Mouse (Mus musculus) limb, embryonic 12.5 days (tissue): ENCODE results near the gene Sult1d1. TPM values are rescaled to one million over a fixed set of nuclear protein-coding genes. Genes with fewer than 3 reads are reported as not detected.
"Not testable (repeated sequence)": the region's sequence is repeated elsewhere in the genome, so short reads cannot be mapped to it uniquely, and the experiment has no call there.

ENCODE experiments used
- ATAC-seq: fragments of 200-750 bp; cut with Nextera tagmentation; 2 replicates; pipeline ENCODE4 v1.8.0; 2017; ENCODE audit warnings: low read depth, moderate TSS enrichment; ENCODE audit not compliant: insufficient number of reproducible peaks, insufficient read depth, low FRiP score, low TSS enrichment
- H3K27ac ChIP-seq: fragments of 300-500 bp; sonication (generic); 2 replicates; pipeline ENCODE4 v1.5.1; 2016; ENCODE audit warnings: mild to moderate bottlenecking, moderate library complexity
- H3K27me3 ChIP-seq: fragments of 300-500 bp; sonication (generic); 2 replicates; pipeline ENCODE4 v1.6.1; 2016; ENCODE audit warnings: mild to moderate bottlenecking, moderate library complexity
- H3K36me3 ChIP-seq: fragments of 300-500 bp; sonication (generic); 2 replicates; pipeline ENCODE4 v1.6.1; 2016; ENCODE audit warnings: mild to moderate bottlenecking, moderate library complexity
- H3K4me1 ChIP-seq: fragments of 300-500 bp; sonication (generic); replicated peaks from 2 replicates; pipeline ENCODE4 v1.6.1; 2016
- H3K4me2 ChIP-seq: fragments of 300-500 bp; sonication (generic); 2 replicates; pipeline ENCODE4 v1.6.1; 2016; ENCODE audit warnings: mild to moderate bottlenecking, moderate library complexity
- H3K4me3 ChIP-seq: fragments of 300-500 bp; sonication (generic); replicated peaks from 2 replicates; pipeline ENCODE4 v1.5.1; 2016; ENCODE audit warnings: mild to moderate bottlenecking
- H3K9ac ChIP-seq: fragments of 300-500 bp; sonication (generic); replicated peaks from 2 replicates; pipeline ENCODE4 v1.6.1; 2016; ENCODE audit warnings: mild to moderate bottlenecking, moderate library complexity
- H3K9me3 ChIP-seq: fragments of 300-500 bp; sonication (generic); 2 replicates; pipeline ENCODE4 v1.6.1; 2016; ENCODE audit warnings: mild to moderate bottlenecking, moderate library complexity
- WGBS: fragments of 180-500 bp; shearing (Covaris S2); methylation state at CpG from one replicate; pipeline ENCODE4 v1.1.7; 2016; 5-methylcytosine and 5-hydroxymethylcytosine counted together
- microRNA-seq: library from miRNA; unstranded; fragments of <30 nt; microRNA quantifications from one replicate; pipeline ENCODE4, GENCODE M21; 2017
- polyA plus RNA-seq: library from polyadenylated mRNA; unstranded; fragments of >200 nt; fragmentation: Nextera tagmentation; extraction: Ambion mirVana; gene quantifications from 2 replicates; pipeline ENCODE4 v1.2.1, GENCODE M21; 2016

The Sult1d1 gene
- polyA plus RNA-seq, 1 experiment from 2014 or later = not detected

DNA sequence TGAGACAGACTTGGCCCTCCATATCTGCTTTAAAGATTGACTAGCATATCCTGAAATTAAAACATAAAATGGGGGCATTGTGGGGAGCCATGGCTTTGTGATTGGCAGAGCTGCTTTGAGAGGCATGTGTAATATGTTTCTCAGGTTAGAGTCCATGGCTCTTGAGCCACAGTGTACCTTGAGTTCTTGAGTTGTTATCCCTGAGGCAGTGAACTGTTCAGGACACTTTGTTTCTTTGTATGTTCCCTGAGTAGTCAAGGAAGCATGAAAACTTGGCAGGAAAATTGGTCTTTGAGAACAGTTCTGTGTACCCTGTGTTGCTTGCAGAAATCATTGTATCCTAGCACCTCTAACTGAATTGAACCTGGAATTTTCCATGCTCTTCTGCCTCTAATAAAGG is 5.9 kb downstream of the Sult1d1 start:
- Histone ChIP-seq H3K27ac (no peak overlapping the region), H3K4me2 (no peak overlapping the region)
- ATAC-seq = no peak

DNA sequence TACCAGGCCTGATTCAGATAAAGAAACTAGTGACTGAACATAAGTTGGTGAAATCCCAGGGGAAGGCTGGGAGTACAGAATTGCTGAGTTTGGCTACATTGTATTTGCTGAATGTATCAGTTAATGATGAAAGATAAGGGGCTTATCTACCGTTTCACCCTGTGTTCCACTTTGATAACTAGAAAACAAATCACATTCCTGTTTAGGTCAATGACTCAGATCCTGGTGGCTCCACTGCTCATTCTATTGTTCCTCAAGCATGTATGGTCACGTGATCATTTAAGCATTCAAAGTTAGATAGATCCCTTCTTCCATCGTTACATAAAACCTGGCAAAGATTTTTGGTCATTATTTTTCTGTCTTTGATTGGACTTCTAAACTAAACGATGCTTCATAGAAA is 6.3 kb downstream of the Sult1d1 start:
- Histone ChIP-seq H3K9me3 (no peaks in the 10 kb centered on the region), H3K4me3 (no peak overlapping the region), H3K9ac (no peak overlapping the region), H3K27ac (no peak overlapping the region), H3K27me3 (no peaks in the 10 kb centered on the region), H3K4me2 (no peak overlapping the region), H3K36me3 (no peaks in the 10 kb centered on the region), H3K4me1 (no peaks in the 10 kb centered on the region)
- WGBS = 85% methylated on average over 4 of the region's 4 CpGs
- ATAC-seq = no peak

More for the DNA sequence above, 5.9 kb downstream of the Sult1d1 start:
- Histone ChIP-seq H3K4me3 (no peak overlapping the region), H3K9me3 (no peaks in the 10 kb centered on the region), H3K36me3 (no peaks in the 10 kb centered on the region), H3K9ac (no peak overlapping the region), H3K4me1 (no peaks in the 10 kb centered on the region), H3K27me3 (no peaks in the 10 kb centered on the region)

GRCm38 (mm10) chr5:87560145-87560544 is 8.7 kb downstream of the Sult1d1 start:
- no peak for ATAC-seq
- no peaks in the 10 kb centered on the region for H3K27me3 ChIP-seq
- no peaks in the 10 kb centered on the region for H3K36me3 ChIP-seq
- no peak overlapping the region for H3K4me3 ChIP-seq
- 78% methylated on average over 5 of the region's 5 CpGs for WGBS
- no peaks in the 10 kb centered on the region for H3K9me3 ChIP-seq
- no peaks in the 10 kb centered on the region for H3K4me1 ChIP-seq
- H3K9ac ChIP-seq = no peak overlapping the region
- H3K27ac ChIP-seq = no peak overlapping the region
- no peak overlapping the region for H3K4me2 ChIP-seq

DNA sequence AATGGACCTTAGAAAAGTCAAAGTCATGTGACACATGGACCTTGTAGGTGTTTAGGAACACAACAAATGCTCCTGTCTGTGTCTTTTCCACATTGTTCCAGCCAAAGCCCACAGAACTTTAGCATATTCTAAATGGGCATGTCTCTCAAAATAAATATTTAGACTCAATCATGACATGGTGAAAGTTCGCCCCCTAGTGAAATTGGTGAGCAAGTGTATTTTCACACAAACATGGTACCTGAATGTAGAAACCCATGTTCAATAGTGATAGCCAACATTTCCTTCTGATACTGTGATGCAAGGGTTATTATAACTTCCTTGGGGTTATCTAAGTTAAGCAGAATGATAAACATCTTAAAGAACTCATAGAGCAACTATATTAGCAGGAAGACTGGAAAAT is 17.9 kb downstream of the Sult1d1 start:
- H3K27ac ChIP-seq = no peak overlapping the region
- no peak overlapping the region for H3K9ac ChIP-seq
- no peak overlapping the region for H3K4me2 ChIP-seq
- H3K36me3 ChIP-seq = no peaks in the 10 kb centered on the region
- 30% methylated on average over 1 of the region's 1 CpGs for WGBS
- H3K4me1 ChIP-seq = no peaks in the 10 kb centered on the region
- no peak overlapping the region for H3K4me3 ChIP-seq
- ATAC-seq = no peak
- H3K27me3 ChIP-seq = no peaks in the 10 kb centered on the region
- no peaks in the 10 kb centered on the region for H3K9me3 ChIP-seq

DNA sequence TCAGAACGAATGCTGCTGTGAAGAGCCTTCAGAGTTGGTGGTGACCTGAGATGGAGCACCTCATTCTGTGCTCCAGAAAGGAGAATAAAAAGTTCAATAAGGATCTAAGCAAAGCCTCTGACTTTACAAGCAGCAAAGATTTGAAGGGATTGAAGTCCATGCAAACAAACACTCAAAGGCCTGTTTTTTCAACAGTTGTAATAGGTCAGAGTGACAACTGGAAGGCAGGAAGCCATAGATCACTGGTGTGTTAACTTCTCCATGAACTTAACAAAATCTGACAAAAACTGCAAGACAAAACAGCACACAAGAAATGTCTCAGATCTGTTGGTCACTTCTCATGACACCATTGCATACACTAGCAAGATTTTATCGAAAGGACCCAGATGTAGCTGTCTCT is 30.7 kb downstream of the Sult1d1 start, which contains the start of gene Sult1b1:
TSS of gene Sult1b1 (minus strand) at position 85 of the 400 bp plus-strand sequence.
- H3K4me3 ChIP-seq = no peak within 1 kb of the TSS
- no peaks in the 10 kb centered on the region for H3K27me3 ChIP-seq
- H3K27ac ChIP-seq = no peak within 1 kb of the TSS
- no peak within 1 kb of the TSS for H3K9ac ChIP-seq
- H3K9me3 ChIP-seq = no peaks in the 10 kb centered on the region
- no peak within 1 kb of the TSS for H3K4me2 ChIP-seq
- H3K4me1 ChIP-seq = no peaks in the 10 kb centered on the region
- ATAC-seq = no peak
- WGBS = 89% methylated on average over 2 of the region's 2 CpGs
- H3K36me3 ChIP-seq = no peaks in the 10 kb centered on the region

DNA sequence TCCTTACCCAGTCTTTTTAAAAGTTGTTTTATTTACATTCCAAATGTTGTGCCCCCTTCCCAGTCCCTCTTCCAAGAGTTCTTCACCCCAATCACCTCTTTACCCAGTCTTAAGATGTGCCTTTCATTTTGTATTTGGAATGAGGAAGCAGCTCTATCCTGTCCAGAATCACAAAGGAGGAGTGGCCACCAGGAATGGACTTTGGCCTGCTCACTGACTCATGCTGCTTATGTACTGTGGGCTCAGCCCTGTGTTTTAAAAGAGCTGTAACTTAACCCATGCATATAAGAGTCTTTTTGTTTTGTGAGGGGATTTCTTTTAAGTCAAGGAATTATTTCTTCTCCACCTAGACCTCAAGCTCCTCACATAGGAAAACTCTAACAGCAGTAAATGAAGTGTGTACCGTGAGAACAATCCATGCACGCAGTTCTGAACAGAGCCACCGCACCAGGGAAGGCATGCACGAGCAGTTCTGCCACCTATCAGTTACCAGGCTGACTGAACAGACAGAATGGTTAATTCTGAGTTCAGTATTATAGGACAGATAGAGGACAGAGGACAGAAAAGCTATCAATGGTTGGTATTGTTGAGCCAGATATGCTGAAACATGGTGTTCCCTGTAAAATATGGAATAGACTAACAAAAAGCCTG is 32.7 kb downstream of the Sult1d1 start:
- H3K4me1 ChIP-seq = no peaks in the 10 kb centered on the region
- 91% methylated on average over 4 of the region's 4 CpGs for WGBS
- no peak overlapping the region for H3K9ac ChIP-seq
- H3K27me3 ChIP-seq = no peaks in the 10 kb centered on the region
- H3K36me3 ChIP-seq = no peaks in the 10 kb centered on the region
- H3K4me3 ChIP-seq = no peak overlapping the region
- no peak for ATAC-seq
- no peaks in the 10 kb centered on the region for H3K9me3 ChIP-seq
- H3K27ac ChIP-seq = no peak overlapping the region
- H3K4me2 ChIP-seq = no peak overlapping the region

DNA sequence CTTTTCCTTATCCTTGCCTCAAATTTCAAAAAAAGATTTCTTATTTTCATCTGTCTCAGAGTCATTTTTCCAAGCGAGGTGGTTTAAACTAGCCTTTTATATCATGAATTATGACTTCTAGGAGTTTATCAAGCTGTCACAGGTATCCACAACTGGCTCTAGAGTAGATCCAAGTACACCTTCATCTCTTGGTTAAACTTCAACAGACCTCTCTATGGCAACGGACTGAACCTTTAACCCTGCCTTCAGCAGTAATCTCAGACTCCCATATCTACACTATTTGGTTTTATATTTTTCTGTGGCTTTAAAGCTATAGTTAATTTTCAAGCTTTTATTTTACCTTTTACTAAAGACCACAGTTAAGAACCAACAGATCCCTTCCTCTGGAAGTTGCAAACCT is 36.5 kb downstream of the Sult1d1 start:
- H3K36me3 ChIP-seq = no peaks in the 10 kb centered on the region
- no peak for ATAC-seq

DNA sequence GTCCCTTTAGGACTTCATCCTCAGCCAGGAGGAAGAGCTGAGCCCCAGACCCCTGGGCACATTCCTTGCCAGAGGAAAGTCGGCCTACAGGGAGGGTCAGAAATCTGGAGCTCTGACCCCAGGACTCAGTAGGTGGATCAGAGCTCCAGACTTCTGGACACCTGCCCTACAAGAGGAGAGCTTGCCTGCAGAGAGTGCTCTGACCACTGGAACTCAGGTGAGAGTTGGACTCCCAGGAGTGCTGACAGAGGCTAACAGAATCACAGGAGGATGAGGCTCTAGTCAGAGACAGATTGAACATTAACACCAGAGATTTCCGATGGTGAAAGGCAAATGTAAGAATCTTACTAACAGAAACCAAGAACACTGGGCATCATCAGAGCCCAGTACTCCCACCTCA is 45.3 kb downstream of the Sult1d1 start:
- not testable (repeated sequence) for H3K9me3 ChIP-seq, H3K27ac ChIP-seq, H3K36me3 ChIP-seq, H3K4me3 ChIP-seq, H3K9ac ChIP-seq, H3K27me3 ChIP-seq, H3K4me2 ChIP-seq, ATAC-seq, H3K4me1 ChIP-seq
- 88% methylated on average over 2 of the region's 2 CpGs for WGBS

More for the DNA sequence above, 36.5 kb downstream of the Sult1d1 start:
- Histone ChIP-seq H3K4me3 (no peak overlapping the region), H3K27ac (no peak overlapping the region), H3K27me3 (no peaks in the 10 kb centered on the region), H3K9ac (no peak overlapping the region), H3K4me1 (no peaks in the 10 kb centered on the region), H3K9me3 (no peaks in the 10 kb centered on the region), H3K4me2 (no peak overlapping the region)
- WGBS = 75% methylated on average over 2 of the region's 2 CpGs

DNA sequence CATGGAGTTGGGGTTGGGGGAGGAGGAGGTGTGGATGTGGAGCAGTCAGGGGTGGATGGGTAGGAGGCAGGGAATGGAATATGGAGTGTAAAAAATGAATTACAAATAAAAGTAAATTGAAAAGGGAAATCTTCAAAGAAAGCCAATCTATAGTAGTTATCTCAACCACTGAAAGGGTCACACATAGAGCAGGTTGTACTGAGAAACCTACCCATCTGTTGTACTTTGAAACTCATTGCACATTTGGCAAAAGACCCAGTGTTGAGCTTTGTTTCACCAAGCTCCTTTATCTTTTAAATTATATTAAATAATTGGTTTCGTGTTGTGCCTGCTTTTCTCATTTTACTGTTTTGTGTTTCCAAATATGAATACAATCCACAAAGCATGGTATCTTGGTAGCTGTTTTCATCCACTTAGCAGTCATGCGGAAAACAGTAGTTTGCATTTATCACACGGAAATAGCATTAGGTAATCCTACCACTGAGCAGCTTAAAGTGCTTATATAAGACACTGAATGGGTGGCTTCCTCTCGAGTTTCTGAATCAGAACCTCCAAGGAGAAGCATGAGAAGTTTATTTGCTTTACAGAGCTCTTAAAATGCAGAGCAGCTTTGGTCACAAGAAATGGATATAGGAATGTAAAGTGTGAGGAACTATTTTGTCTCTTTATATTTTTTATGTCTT is 62.9 kb downstream of the Sult1d1 start:
- WGBS = 69% methylated on average over 4 of the region's 4 CpGs

More for the DNA sequence above, 62.9 kb downstream of the Sult1d1 start:
- no peak overlapping the region for H3K9ac ChIP-seq
- H3K4me3 ChIP-seq = no peak overlapping the region
- H3K36me3 ChIP-seq = no peaks in the 10 kb centered on the region
- no peak for ATAC-seq
- H3K4me1 ChIP-seq = no peaks in the 10 kb centered on the region
- no peaks in the 10 kb centered on the region for H3K9me3 ChIP-seq
- no peaks in the 10 kb centered on the region for H3K27me3 ChIP-seq
- no peak overlapping the region for H3K27ac ChIP-seq
- no peak overlapping the region for H3K4me2 ChIP-seq

Small RNA genes within 50 kb of the gene (microRNA-seq; reads per million reads assigned to microRNA genes)
- gene Mir3969 = not detected

Other genes with a start within 250 kb of the Sult1d1 start
- not detected in 2 replicates for gene Ugt2a3, start 231.8 kb downstream of the Sult1d1 start, polyA plus RNA-seq
- gene Ugt2b38, start 144.8 kb downstream of the Sult1d1 start, polyA plus RNA-seq = not detected in 2 replicates
- gene Ugt2a2, start 86.8 kb downstream of the Sult1d1 start, polyA plus RNA-seq = not detected in 2 replicates
- not detected in 2 replicates for gene Gm43638, start 82.2 kb downstream of the Sult1d1 start, polyA plus RNA-seq
- gene Ugt2a1, start 78.2 kb downstream of the Sult1d1 start, polyA plus RNA-seq = not detected in 2 replicates
- not detected in 2 replicates for gene Sult1b1, start 30.8 kb downstream of the Sult1d1 start, polyA plus RNA-seq
- gene Sult1e1, start 22.6 kb upstream of the Sult1d1 start, polyA plus RNA-seq = not detected in 2 replicates
- not detected in 2 replicates for gene Csn1s1, start 97.2 kb upstream of the Sult1d1 start, polyA plus RNA-seq
- not detected in 2 replicates for gene Csn2, start 130.6 kb upstream of the Sult1d1 start, polyA plus RNA-seq
- gene Csn1s2a, start 205.5 kb upstream of the Sult1d1 start, polyA plus RNA-seq = not detected in 2 replicates
- gene Csn1s2b, start 239.1 kb upstream of the Sult1d1 start, polyA plus RNA-seq = not detected in 2 replicates